Mouse (Mus musculus) layer of hippocampus, adult 8-10 months (tissue): ENCODE measurements around the gene Sox5. TPM values are rescaled to one million over a fixed set of nuclear protein-coding genes. Genes with fewer than 3 reads are reported as not detected.

Experiments used
- DNase-seq, 2 experiments: peaks; one replicate each; pipeline ENCODE4 v3.0.0; 2022; ENCODE audit warnings: low spot score in 2 of 2
- total RNA-seq, 4 experiments: library from RNA; stranded (reverse); gene quantifications; 2 replicates each; pipeline ENCODE4 v1.2.4; 2022

Sox5 gene
- total RNA-seq, 4 experiments from 2014 or later, result 38.4 to 42.4 (median 40.8) TPM

DNA sequence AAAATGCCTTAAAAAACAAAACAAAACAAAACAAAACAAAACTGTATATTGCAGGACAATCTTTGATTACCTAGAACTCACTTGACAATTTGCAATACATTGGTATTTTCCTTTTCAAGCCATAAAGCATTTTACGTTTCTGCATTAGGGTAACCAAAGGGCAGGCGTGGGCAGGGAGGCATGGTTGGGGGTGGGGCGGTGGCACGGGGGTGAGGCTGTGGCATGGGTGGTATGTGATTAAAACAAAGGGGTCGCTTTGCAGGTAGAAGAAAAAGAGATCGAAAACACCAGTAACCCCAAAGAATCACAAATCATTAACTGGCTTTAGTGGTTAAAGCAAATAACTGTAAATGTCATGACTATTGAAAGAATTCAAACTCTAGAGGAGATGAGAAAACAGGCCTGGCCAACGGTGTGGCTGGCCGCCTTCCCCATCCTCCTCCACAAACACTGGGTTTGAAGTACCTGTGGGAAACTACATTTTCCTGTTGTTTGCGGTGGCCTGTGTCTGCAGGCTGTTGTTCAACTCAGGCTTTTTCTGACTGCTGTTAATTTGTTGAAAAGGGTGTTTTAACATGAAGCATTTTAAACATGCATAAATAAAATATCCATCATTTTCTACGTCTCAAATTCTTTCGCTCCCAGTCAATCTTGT lies 289.9 kb downstream of the Sox5 start:
- DNase-seq, result no peak

DNA sequence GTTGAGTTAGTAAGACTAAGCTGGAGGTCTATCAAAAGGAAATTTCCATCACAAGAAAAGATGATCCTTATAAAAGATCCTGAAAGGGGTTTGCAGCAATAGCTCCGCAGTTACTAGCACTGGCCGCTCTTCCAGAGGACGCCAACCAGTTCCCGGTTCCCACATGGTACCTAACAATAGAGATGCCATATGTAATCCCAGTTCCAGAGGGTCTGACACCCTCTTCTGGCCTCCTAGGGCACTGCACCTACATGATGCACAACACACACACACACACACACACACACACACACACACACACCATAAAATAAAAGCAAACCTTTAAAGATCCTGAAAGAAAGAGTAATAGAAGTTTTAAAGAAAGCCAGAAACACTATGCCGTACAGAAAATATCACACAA lies 290.9 kb downstream of the Sox5 start:
- DNase-seq, result no peak

DNA sequence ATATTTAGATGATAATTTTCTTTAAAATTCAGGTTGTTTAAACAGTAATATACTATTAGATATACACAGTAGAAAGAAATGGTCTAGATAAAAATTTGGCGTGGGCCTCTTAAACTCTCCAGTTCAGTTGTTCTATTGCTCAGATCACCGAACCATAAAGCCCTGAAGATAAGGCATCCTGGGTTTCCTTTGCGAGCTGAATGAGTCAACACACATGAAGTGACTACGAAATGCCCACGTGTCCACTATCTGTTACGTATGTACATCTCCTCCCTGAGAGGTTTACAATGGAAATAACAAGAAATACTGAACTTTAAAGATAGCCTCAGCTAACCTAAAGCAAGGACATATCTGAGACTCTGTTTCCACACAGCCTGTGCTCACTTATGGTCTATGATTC lies 296.2 kb downstream of the Sox5 start:
- no peak for DNase-seq

DNA sequence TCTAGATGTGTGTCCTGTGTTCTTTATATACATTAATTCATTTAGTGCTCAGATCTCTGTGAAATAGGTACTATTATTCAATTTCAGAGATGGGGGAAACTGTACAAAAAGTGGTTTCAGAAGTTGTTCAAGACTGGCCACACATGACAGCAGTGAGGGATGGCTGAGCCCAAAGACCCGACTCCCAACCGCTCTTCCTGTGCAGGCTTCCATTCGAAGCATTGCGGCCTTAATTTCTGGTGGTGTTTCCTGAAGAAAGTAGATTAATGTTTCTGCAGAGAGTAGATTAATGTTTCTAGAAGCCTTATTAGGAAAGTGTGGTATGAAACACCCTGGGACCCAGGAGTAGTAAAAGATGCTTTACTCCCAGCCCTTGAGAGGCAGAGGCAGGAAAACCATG lies 298.6 kb downstream of the Sox5 start:
- no peak for DNase-seq

DNA sequence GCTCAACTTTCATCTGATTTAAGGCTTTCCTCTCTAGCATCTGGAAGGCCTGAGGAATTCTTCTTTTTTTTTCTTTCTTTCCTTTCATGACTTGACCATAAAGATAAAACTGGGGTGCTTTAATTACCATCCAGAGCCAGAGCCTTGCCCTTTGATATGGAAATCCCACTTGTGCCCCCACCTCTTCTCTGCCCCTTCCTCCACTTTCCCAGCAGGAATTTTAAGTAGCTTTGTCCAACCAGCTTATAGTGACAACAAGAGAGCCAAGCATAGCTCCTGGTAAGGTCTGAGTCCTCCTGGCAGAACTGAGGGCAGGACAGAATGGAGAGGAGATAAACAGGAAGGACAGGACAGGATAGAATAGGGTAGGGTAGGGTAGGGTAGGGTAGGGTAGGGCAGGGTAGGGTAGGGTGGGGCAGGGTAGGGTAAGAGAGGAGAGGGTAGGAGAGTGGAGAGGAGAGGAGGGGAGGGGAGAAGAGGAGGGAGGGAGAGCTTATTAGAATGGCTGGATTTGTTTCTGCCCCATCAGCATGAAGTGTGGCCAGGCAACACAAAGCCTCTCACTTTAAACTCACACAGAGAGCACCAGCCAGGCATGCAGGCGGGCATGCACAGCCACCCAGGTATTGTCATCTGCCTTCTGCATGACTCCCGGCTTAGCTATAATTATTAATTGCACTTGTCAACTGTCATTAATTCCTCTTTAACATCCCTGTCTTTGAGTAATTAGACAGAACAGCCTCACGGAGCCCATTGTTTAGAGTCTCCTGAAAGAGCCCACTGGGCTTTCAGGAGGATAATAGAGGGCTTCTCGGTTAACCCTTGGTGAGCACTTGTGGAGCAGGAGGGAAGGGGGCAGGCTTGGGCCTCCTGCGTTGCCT lies 300.9 kb downstream of the Sox5 start:
- DNase-seq, result no peak

DNA sequence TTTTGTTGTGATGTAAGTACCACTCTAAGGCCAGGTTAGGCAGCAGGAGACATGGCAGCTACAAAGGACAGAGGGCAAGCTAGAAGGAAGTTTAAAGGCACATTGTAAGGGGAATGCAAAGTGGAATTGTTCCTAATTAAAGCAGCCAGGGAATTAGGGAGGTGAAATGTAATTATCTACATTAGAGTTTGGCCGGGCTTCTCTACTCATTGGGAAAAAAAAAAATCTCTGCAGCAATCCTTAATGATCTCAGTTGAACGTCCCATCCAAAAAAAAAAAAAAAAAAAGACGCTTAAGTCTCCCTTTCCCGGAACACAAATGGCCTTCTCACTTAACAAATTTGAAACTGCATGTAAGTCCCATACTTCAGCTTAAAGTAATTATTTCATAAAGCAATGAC lies 301.9 kb downstream of the Sox5 start:
- no peak for DNase-seq

DNA sequence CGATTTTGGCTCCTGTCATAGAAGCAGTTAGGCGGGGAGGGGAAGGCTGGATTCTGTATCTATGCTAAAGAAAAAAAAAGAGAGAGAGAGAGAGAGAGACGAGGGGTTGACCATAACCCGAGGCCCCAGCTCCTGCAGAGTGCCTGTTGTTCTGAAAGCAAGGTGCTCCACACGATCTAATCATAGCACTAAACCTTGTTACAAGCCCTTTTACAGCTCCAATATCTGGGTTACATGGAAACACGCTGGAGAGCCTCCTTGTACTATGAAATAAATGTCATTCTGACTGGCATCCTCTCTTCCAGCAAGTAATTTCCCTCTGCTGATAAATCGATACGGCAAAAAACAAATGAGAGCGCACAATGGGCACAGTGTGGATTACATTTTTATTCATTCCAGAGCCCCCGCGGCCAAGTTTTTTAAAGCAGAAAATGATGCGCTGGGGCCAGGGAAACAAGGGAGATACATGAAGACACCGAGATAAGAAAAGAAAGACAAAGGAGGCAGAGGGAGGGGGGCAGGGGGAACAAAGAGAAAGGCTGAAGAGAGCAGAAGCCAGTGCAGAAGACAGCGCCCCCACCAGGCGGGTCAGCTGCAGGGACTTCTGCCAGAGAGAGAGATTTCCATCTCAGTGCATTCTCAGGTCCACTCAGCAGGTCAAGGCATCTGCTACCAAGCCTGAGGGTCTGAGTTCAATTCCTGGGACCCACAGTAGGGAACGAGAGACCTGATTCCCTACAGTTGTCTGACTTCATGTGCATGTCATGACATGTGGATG lies 304.3 kb downstream of the Sox5 start:
- no peak for DNase-seq

DNA sequence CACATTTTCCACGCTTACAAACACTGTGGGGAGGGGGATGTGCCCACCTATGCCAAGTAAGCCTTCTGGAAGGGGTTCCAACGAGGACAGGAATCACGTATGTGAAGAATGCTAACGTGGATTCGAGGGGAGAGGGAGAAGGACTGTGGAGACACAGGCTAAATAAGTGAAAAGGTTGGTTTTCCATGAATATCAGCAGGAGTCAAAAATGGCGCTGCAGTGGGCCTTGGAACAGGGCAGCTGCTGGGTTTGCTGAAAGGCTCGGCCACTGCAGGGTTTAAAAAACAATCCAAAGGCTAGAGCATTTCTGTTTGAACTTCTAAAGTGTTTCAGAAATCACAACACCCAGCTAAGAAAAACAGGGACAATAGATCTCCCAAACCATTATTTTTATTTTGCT lies 308.3 kb downstream of the Sox5 start:
- DNase-seq, result no peak

DNA sequence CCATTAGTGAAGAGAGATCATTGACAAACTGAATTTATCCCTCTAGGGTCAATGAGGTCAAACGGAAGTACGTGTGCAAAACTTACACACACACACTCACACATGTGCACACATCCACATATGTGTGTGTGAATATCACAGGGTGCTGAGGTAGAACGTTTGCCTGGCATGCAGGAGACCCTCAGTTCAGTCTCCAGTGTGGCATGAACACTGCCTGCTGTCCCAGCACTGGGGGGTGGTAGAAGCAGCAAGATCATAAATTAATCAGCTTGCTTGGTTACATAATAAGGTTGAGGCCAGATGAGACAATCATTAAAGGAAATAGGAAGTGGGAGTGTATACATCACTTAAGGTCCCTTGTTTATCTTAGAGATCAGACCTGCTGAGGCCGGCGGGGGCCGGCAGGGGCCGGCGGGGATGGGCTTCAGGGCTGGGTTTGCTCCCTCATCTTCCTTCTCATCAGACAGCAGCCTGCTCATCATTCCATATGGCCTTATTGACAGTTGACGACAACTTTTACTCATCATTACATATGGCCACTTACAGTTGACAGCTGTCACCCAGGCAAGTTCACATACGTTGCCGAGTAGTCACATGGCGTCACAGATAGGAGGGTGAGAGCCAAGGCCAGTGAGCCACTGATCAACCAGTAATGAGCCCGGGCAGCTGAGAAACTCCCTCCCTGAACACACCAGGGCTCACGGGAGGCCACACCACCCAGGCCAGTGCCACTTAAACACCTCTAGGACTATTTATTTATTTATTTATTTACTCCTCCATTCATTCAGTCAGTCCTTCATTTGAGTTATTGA lies 309.5 kb downstream of the Sox5 start:
- DNase-seq, result no peak

DNA sequence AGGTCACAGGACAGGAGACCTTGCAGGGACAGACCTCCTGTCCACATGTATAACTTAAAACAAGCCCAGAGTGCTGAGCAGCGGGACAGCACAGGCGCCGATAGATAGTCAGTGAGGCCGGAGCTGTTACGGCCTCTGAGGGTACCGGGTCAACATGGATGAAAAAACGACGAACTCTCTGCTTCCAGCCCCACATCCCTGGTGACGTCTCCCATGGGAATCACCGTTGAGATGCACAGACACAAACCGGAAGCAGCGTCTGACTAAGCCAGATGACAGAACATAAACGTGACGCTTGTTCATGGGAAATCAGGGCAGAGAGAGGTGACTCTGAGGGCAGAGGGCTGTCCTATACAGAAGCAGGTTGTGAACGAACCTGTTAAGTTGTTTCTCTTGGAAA lies 315.1 kb downstream of the Sox5 start:
- DNase-seq, result no peak

DNA sequence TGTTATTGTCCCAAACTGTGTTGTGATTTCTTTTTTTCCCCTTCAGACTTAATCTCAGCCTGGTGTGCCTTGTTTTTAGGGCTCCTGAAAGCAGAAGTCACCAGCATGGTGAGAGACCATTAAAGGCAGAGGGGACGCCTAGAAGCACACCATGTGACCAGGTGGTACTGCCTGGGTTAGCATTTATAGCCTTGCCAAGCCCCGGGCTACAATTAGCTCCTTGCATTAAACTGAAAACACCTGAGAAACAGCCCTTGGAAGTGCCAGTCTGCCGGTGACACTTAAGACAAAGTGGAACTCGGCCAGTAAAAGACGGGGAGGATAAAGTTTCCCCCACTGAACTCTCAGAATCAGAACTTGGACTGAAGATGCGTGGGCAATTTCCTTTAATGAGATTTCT lies 318.1 kb downstream of the Sox5 start:
- no peak for DNase-seq

DNA sequence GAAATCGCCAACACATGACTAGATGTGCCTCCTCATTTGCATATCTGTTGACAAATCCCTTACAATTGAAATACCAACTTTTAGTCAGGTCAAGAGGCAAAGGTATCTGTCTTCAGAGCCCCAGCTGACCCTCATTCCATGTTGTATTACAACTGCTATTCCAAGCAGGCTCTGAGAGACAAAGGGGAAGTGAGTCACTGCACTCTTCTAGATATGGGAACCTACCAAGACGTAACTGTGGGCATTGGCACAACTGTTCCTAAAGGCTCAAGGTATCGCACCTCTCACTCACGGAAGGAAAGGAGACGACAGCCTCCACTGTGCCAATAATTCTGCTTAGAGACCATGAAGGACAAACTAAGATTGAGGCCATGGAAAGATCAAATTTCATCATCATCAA lies 318.5 kb downstream of the Sox5 start:
- no peak for DNase-seq

DNA sequence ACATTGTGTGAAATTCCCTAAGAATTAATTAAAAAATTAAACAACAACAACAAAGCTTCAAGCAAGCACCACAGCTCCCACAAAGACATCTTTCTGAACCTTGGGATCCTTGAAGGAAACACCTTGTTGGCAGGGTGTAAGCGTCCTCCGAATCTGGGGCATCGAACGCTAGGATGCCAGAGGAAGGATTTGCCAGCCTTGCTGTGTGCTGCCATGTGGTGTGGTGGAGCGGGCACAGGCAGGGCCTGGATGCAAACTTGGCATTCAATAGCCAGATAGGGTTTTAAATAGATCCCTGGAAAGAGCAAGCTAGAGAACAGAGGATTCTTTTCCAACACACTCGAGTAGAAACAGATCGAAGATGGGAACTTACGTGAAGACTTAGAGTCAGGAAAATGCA lies 322.3 kb downstream of the Sox5 start:
- no peak for DNase-seq

DNA sequence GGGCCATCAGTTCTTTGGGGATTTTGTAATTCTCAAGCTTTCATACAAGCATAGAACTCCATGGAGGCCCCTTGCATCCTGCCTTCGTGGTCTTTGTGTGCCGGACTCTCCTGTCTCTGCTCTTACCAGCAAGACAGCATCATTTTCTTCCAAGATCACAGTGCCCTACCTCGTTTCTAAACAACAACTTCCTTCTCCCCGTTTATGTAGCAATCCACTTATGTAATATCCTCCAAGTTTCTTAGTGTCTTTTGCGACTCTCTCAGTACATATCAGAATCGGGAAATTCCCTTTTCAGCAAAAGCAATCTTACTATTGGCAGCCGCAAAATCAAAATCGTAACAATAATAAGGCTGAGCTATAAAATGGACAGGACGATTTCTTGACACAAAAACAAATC lies 324.3 kb downstream of the Sox5 start:
- no peak for DNase-seq

DNA sequence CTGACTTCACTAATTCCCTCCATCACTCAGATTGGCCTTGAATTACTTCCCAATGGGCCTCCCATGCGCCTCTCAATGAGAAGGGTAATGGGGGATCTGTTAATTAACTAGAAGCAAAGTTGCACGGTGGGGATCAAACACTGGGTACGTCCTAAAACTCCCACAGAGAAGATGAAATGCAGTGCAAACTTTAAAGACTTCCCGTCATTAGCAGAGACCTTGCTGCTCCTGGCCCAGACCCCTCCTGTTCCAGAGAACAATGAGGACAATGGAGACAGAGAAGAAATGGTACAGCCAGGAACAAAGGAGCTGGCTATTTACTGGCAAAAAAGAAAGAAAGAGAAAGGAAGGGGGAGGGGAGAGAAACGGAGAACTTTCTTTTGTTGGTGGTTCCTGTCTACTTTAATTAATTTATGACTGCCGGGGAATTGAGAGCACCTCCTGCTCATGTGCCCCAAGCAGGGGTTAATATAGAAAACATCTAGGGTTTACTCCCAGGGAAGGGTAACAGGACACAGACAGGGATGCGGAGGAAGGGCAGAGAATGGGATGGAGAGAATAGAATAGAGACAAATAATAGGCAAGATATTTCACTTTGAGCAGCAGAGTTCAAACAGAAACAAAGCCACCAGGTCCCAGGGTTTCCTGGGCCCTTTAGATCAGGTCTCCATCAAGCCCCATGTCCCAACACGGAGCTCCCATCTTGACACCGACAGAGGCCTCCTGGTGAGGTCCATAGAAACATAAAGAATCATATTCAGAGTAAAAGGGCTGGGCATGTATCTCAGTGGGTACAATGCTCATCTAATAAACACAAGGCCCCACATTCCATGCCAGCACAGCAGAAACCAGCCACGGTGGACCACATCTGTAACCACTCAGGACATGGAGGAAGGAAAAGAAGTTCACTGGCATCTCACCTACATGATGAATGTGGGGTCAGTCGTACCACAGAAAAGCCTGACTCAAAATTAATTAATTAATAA lies 327.2 kb downstream of the Sox5 start:
- no peak for DNase-seq

DNA sequence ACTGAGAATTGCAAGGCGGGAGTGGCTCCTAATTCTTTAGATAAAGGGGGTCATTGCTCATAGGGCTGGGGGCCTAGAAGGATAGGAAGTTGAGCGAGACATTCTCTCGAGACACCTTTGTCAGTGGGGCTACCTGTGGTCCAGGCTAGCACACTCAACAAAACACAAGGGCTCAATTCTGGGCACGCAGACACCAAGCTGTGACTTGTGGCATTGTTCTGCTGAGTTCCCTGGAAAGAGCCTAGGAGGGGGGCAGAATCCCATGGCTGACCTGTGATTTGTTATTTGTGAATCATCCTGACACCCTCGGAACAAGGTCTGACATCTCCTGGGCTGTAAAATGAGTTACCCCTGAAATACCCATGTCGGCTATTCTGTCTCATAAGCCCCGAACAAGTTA lies 328.2 kb downstream of the Sox5 start:
- no peak for DNase-seq

DNA sequence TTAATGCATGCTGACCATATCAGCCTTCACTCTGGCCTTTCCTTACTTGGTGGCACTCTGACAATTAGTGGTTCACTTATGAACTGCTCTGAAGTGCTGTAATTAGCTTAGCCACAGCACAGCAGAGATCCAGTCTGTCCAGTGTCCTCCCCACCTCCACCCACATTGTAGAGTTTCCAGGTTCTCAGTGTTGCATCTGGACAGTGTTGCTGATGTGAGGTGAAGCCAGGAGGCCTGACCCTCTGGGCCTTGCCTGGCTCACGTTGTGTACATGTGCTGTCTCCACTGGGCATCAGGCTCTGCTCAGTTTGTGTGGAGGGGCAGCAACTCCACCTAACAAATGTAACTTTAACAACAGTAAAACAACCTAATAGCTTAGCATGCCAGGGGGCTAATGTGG lies 328.6 kb downstream of the Sox5 start:
- DNase-seq, result no peak

DNA sequence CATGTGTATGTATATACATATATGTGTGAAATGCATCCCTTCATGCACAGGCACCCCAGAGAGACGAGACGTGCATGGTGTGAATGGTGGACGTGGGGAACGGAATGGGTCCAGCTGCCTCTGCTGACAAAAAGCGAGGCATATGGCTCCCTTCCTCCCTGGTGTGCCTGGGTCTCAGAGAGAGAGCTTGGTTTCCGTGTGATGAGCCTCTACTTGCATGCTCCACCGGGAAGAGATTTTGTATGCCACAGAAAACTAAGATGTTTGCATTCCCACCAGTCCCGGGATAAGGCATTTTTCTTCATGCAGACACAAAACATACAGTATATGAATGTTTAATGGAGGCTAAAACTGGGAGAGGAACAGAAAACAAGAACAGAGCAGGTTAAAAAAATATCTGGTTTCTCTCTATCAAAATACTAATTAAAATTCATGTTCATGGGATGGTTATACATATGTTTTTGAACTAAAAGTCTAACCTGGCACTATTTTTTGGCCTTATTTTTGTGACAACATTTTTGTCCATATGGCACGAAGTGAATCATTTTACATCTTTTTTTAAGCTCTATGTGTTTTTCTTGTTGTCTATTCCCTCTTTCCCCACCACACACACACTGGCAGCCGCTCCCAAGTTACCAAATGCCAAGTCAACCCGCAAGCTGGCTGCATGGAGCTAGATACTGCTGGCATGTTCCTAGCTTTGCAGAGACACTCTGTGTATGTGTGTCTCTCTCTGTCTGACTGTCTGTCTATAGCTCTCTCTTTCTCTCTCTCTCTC lies 329.4 kb downstream of the Sox5 start:
- peak; percentile 80 to 81 for DNase-seq

DNA sequence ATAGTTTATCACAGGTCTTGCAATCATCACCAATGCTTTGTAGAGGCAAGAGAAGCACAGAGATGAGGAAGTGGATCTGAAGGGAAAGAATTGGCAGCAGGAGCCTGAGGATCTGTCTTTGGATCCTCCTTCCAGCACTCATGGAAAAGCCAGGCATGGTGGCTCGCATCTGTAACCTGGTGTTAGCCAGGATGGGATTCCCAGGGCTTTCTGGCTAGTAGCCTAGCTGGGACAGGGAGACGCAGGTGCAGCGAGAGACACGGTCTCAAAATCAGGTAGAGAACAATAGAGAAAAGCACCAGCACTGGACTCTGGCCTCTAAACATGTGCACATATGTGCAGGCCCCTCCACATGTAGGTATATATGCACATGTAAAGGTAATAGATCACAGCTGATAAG lies 330.1 kb downstream of the Sox5 start:
- DNase-seq, result no peak
